Mouse (Mus musculus) left cerebral cortex, adult 11 months (tissue): Measurements from ENCODE around the gene Gopc.
A peak's percentile ranks its signal among the peaks of the same experiment; 100 is the strongest.
"Not testable (repeated sequence)": the region's sequence is repeated elsewhere in the genome, so short reads cannot be mapped to it uniquely, and the experiment has no call there.

Experiments used
- DNase-seq: peaks from one replicate; pipeline ENCODE4 v3.0.0; 2022; ENCODE audit warnings: low spot score

Gene Gopc

DNA sequence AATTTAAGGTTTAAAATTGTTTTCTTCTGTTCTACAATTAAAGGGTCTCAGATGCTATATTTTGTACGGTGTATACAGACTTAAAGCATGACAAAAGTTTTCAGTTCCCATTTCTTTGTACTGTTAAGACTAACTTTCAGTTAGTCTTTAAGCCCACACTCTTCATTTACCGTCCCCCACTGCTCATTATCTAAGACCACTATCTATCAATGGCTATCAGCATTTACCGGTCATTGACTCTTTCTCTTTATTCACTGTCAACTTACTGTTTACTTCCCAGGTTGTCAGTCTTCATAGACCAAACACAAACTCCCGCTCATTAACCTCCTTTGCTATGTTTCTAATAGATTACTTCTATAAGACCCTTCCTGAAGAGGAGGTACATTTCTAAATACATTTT, 5.3 kb upstream of the Gopc start:
- DNase-seq = no peak

DNA sequence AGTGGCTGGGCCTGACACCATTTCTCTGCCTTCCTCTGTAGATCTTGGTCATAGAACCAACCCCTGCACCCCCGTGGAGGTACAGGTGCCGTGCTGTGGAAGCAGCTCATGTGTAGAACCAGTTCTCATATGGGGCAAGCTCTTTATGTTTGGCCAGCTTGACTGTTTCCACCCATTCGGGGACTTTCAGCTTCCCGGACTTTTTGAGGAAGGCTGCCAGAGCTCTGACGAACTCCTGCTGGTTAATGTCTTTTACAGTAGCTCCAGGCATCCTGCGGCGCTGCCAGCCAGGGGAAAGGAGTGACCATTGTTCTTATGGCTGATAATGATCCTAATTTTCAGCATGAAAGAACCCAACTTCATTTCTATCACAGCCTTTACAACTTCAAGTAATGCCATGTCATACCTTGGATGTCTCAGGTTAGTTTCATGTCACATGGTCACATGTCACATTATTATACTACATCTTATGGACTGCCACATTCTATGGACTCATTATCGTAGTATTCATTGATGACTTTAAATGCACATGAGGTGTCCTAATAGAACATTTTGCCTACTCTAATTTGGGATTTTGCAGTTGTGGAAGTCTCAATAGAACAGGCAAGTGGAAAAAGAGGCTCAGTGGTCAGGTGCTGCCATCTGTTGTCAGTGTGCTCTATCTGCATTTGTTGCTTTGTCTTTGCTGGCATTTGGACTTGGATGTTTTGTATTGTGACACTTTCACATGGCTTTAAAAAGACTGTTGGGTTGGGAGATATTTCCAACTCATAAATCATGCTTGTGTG, 3.1 kb upstream of the Gopc start:
- DNase-seq = peak; percentile 44

GRCm38 (mm10) chr10:52383522-52383921, 1.6 kb upstream of the Gopc start:
- no peak for DNase-seq

DNA sequence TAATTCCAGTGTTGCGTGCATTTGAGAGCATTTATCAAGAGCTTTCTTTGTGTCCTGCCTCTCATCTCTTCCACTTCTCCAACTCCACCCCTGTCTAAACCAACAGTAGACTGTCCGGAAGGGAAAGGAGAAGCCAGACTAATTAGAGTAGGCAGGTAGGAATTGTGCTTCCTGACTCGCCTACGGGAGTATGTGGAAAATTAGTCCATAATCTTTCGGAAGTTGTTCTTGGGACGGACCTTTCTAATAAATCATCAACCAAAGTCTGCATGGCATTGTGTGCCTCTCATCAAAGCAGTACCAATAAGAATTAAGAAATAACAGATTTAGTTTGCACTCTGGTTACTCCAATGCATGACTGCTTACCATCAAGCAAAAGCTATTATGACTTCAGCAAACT, 1.1 kb upstream of the Gopc start:
- no peak for DNase-seq

GRCm38 (mm10) chr10:52381321-52381801, 563 bp downstream of the Gopc start:
- no peak for DNase-seq

DNA sequence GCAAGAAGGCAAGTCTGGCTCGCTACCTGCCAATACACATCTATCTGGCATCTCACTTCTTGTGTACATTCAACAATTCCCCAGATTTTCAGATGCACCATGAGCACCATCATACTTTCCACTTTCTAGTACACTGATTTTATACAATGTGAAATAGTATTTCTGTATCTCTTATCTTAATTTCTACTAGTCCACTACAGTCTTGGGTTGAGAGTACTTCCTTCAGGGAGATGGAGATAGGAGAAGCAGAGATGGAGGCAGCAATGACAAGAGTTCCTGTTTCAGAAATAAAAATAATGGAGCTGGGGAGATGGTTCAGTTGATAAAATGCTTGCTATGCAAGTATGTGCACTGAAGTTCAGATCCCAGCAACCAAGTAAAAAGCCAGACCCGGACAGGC, 4.1 kb downstream of the Gopc start:
- no peak for DNase-seq

- DNase-seq = no peak
Observed at GRCm38 (mm10) chr10:52376422-52376821, 5.5 kb downstream of the Gopc start.

DNA sequence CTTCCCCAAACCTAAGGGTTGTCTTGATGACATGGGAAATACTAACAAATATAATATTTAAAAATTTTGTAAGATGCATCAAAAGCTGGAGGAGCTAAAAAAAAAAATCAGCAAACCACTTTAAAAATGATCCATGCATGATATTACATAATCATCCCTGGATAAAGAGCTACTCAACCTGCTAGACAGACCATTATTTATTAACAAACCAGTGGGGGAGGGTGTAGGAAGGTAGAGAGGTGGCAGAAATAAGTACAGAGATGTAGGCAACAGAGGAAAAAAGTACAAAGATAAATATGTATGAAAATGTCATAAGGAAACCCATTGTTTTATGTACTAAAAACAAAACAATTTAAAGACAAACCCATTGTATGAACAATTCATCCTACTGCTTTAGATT, 7.3 kb downstream of the Gopc start:
- no peak for DNase-seq

GRCm38 (mm10) chr10:52373834-52374233, 8.1 kb downstream of the Gopc start:
- no peak for DNase-seq

DNA sequence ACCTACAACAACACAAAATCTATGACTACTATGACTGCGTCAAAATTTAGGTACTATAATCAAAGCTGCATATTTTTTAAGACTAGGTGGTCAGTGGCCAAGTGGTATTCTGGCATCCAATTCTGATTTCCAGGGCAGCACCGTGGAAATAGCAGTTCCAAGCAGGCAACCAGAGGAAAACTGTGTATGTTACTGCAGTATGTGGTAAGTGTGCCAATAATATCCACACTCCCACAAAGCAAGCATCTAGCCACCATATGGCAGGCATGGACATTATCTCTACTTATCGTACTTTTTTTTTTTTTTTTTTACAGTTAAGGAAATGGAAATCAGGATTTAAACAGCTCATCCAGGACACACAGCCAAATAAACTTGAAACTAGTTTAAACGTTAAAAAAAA, 13.5 kb downstream of the Gopc start:
- DNase-seq = no peak

DNA sequence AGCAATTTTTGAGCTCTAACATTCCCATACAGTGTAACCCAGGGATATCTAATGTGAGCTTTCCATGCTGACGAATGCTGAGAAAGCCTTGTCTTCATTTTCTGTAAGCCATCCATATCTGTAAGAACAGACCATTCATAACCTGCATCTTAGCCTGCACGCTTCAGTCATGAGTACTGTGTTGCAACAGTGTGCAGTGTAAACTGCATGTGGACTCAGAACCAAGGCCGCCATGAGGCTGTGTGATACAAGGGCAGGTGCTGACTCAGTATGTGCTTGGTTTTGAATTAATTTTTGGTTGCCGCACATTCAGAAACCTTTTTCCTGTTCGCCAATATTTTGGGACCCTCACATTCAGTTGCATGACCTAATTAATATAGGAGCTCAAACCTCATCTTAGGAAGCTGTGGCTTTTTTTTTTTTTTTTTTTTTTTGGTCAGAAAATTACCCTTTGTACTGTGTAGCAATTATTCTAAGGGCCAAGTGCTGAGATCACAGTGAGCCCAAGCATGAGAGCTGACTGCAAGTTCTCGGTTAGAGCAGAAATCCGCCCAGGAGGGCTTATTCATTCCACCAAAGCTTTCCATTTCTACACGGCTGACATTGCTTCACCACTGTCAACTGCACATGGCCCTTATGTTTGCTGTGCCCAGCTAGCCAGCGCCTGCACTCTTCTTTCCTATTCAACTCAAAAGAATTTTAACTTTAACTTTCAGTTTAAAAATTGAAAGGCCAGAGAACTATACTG, 20.9 kb downstream of the Gopc start:
- no peak for DNase-seq

GRCm38 (mm10) chr10:52360241-52360735, 21.6 kb downstream of the Gopc start:
- DNase-seq = no peak

DNA sequence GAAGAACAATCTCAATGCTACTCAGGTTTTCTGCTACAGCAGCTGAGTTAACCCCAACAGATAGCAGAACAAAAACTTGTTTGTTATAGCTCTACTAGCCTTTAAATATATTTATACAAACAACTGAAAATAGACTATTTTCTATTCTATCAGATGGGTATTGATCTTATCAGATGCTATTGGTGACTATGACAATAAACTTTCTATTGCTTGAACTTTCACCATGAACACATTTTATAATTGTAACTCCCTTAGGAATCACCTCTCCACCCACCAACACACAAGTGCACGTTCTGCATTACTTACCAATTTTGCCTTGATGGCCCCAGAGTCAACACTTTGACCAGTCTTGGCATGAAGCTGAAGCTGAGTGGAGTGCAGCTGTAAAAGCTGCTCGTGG, 23.5 kb downstream of the Gopc start, which contains the start of gene Gm26741:
Gene Gm26741, plus strand, starts transcription at position 301 of the 400 bp plus-strand sequence.
- no peak for DNase-seq

GRCm38 (mm10) chr10:52353184-52353583, 28.7 kb downstream of the Gopc start:
- DNase-seq = no peak

DNA sequence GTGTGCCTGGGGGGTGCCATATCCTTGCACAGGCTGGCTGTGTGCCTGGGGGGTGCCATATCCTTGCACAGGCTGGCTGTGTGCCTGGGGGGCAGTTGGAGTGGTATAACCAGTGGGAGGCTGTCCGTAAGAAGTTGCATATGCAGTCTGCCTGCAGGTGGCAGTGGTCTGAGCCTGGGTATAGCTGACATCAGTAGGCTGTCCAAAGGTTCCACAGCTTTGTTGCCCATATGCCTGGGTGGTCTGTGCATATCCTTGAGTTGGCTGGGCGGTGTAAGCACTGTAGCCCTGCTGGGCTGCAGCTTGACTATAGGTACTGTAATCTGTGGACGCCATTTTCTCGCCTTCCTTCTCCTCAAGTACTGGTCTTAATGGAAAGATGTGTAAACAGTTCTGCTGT, 38.6 kb downstream of the Gopc start:
- not testable (repeated sequence) for DNase-seq

DNA sequence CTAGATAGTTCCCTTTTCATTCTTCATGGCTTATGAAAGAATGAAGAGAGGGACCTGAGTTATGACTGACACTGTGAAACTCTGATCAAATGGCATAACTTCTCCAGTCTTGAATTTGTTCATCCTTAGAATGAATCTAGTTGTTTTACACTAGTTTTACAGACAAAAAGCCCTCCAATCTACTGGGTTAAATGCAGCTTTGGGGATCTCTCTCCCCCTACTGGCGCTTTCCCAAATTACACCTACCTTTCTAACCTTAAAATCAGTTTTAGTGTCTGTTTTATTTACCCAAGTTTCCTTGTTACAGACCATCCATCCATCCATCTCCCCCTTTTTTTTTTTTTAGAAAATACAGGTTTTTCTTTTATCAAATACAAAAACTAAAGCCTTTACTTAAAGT, 50.9 kb downstream of the Gopc start:
- DNase-seq = peak; percentile 12

DNA sequence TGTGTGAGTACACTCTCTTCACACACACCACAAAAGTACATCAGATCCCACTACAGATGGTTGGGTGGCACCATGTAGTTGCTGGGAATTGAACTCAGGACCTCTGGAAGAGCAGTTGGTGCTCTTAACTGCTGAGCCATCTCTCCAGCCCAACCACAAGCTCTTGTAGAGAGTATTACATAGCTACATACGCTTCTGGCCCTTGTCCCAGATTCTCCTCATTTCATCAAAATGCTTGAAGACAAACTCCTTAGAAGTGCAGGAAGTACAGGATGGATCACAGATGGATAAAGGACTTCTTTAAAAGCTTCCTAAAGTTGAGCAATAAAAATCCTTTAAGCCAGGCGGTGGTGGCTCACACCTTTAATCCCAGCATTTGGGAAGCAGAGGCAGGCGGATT, 60.0 kb downstream of the Gopc start:
- DNase-seq = no peak

- DNase-seq = no peak
Observed at GRCm38 (mm10) chr10:52319506-52320286, 62.2 kb downstream of the Gopc start.

DNA sequence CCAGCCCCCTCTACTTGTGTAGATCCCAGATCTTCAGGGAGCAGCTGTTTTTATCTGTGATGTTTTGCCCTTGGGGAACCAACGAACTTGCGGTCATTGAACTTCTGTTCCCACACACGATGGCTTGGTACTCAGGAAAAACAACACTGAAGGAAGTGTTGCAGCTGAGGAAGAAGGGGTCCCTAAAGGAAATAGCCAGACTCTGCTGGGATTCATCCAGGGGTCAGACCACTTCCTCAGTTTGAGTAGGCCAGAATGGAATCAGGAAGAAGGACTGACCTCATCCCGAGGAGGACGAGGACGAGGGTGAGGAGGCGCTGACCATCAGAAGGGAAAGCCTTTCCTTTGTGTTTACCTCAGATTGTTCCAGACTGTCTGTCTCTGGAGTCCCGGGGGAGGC, 72.7 kb downstream of the Gopc start:
- DNase-seq = no peak

- DNase-seq = no peak
Observed at GRCm38 (mm10) chr10:52304574-52304973, 77.3 kb downstream of the Gopc start.

GRCm38 (mm10) chr10:52302271-52302670, 79.7 kb downstream of the Gopc start:
- DNase-seq = no peak

DNA sequence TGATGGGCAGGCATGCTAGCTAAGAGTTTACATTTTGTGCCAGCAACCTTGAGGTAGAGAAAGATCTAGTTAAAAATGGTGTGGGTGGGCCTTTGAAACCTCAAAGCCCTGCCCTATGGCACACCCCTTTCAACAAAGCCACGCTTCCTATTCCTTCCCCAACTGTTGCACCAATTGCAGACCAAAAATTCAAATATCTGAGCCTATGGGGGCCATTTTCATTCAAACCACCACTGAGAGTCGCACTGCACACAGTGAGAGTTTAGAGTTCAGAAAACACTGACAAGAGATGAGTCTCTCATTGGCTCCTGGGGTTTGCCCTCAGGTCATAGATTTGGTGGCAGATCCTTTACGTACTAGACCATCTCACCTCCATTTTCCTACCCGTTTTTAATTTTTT, 80.2 kb downstream of the Gopc start:
- DNase-seq = no peak
